Mouse (Mus musculus) heart, embryonic 13.5 days (tissue): ENCODE results near the gene Cenpo. TPM values are rescaled to one million over a fixed set of nuclear protein-coding genes. Genes with fewer than 3 reads are reported as not detected.

Experiments
- ATAC-seq: fragments of 200-750 bp; cut with Nextera tagmentation; 2 replicates; pipeline ENCODE4 v1.8.0; 2017; ENCODE audit warnings: moderate TSS enrichment; ENCODE audit not compliant: insufficient number of reproducible peaks, low FRiP score, low TSS enrichment; ENCODE audit errors: extremely low read depth
- H3K27ac ChIP-seq: fragments of 300-500 bp; sonication (generic); replicated peaks from 2 replicates; pipeline ENCODE4 v1.5.1; 2015; ENCODE audit warnings: moderate library complexity, mild to moderate bottlenecking, inconsistent platforms
- H3K27me3 ChIP-seq: fragments of 300-500 bp; sonication (generic); replicated peaks from 2 replicates; pipeline ENCODE4 v1.6.1; 2015; ENCODE audit warnings: mild to moderate bottlenecking, inconsistent platforms
- H3K36me3 ChIP-seq: fragments of 300-500 bp; sonication (generic); 2 replicates; pipeline ENCODE4 v1.6.1; 2015; ENCODE audit warnings: mild to moderate bottlenecking, inconsistent platforms
- H3K4me1 ChIP-seq: fragments of 300-500 bp; sonication (generic); 2 replicates; pipeline ENCODE4 v1.6.1; 2015; ENCODE audit warnings: inconsistent platforms
- H3K4me2 ChIP-seq: fragments of 300-500 bp; sonication (generic); 2 replicates; pipeline ENCODE4 v1.6.1; 2015; ENCODE audit warnings: inconsistent platforms, mild to moderate bottlenecking, moderate library complexity
- H3K4me3 ChIP-seq: fragments of 300-500 bp; sonication (generic); 2 replicates; pipeline ENCODE4 v1.5.1; 2015; ENCODE audit warnings: moderate library complexity, mild to moderate bottlenecking, inconsistent platforms
- H3K9ac ChIP-seq: fragments of 300-500 bp; sonication (generic); 2 replicates; pipeline ENCODE4 v1.6.1; 2015; ENCODE audit warnings: inconsistent platforms, mild to moderate bottlenecking, moderate library complexity
- H3K9me3 ChIP-seq: fragments of 300-500 bp; sonication (generic); 2 replicates; pipeline ENCODE4 v1.6.1; 2016; ENCODE audit warnings: inconsistent platforms
- WGBS: fragments of 180-500 bp; shearing (Covaris S2); methylation state at CpG from one replicate; pipeline ENCODE4 v1.1.7; 2015; ENCODE audit warnings: mixed read lengths; 5-methylcytosine and 5-hydroxymethylcytosine counted together
- polyA plus RNA-seq: library from polyadenylated mRNA; unstranded; fragments of >200 nt; fragmentation: Nextera tagmentation; extraction: Ambion mirVana; gene quantifications from 2 replicates; pipeline ENCODE4 v1.2.1, GENCODE M21; 2015

Cenpo gene
- polyA plus RNA-seq, 1 experiment from 2014 or later = 8.1 TPM

DNA sequence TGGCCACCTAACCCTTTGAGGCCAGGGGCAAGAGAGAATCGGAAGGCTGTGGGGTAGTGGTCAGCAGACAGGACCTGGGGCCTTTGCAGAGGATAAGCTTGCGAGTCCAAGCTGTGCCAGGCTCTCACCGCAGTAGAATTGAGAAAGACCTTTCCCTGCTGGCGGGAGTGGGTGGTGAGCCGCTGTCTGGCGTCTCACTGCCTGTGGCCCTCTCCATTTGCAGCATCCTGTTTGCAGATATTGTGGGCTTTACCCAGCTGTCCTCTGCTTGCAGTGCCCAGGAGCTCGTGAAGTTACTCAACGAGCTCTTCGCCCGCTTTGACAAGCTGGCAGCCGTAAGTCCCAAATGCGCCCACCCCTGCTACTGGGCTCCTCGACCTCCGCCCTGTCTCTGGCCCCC lies 39.5 kb downstream of the Cenpo start:
- no peak overlapping the region for H3K4me2 ChIP-seq
- peaks cover 21% of the 10 kb centered on the region for H3K36me3 ChIP-seq
- no peak overlapping the region for H3K9ac ChIP-seq
- 85% methylated on average over 14 of the region's 14 CpGs for WGBS
- no peak overlapping the region for H3K27ac ChIP-seq
- H3K4me3 ChIP-seq = no peak overlapping the region
- peaks cover 36% of the 10 kb centered on the region for H3K4me1 ChIP-seq
- no peaks in the 10 kb centered on the region for H3K9me3 ChIP-seq
- H3K27me3 ChIP-seq = no peaks in the 10 kb centered on the region
- ATAC-seq = no peak

DNA sequence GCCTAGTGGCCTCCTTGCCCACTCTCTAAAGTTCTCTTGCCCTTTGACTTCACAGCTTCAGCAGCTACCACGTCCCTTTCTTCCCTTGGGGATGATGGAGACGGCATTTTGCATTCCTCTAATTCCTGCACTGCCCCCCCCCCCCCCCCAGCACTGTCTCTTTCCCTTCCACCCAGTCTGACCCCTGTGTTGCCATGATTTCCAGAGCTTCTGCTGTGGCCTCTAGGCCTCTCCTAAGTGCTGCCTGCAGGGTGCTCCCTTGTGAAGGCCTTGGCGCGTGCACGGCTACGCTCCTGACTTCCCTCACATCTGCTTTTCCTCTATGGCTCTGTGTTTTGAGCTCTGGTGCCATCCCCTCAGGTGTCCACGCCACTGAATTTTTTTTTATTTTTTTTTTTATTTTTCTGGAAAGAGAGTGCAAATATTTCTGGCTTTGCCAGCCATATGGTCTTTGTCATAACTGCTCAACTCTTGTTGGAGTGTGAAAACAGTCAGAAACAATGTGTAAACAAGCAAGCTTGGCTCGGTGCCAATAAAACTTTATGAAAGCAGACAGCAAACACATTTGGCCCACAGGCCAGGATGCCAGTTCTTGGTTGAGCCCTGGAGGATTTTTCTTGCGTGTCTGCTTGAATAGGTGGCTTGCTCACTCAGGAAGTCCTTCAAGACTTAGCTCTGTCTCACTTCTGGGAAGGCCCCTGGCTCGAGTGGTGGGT lies 40.9 kb downstream of the Cenpo start:
- Histone ChIP-seq H3K4me2 (no peak overlapping the region), H3K9me3 (no peaks in the 10 kb centered on the region), H3K36me3 (peaks cover 15% of the 10 kb centered on the region; the same call in 1 of the 2 replicates), H3K27me3 (no peaks in the 10 kb centered on the region), H3K4me1 (peaks cover 49% of the 10 kb centered on the region), H3K27ac (no peak overlapping the region), H3K9ac (0 out of 2 replicates have a peak overlapping the region, but pooled peaks have one; percentile 8), H3K4me3 (no peak overlapping the region)
- 55% methylated on average over 10 of the region's 10 CpGs for WGBS
- no peak for ATAC-seq

DNA sequence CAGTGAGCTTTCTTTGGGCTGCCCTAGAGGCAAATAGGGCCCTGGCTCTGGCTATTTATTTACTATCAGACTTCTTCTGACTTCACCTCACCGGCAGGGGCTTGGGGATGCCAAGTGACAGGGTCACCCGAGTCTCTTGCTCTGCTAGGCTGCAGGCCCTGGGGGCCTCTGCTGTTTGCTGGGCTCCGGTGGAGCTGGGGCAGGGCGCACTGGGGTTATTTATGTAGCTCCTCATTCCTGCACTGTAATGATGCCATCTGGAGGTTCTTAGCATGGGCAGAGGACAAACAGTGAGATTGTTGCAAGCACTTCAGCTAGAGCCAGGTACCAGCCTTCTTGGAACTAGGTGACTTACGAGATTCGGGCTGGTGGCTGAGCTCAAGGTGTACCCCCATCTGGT lies 41.6 kb downstream of the Cenpo start:
- Histone ChIP-seq H3K27me3 (no peaks in the 10 kb centered on the region), H3K9ac (no peak overlapping the region), H3K36me3 (peaks cover 11% of the 10 kb centered on the region; the same call in 1 of the 2 replicates), H3K27ac (no peak overlapping the region), H3K4me2 (no peak overlapping the region), H3K4me3 (no peak overlapping the region), H3K4me1 (peaks cover 51% of the 10 kb centered on the region), H3K9me3 (no peaks in the 10 kb centered on the region)
- WGBS = 58% methylated on average over 6 of the region's 6 CpGs
- ATAC-seq = no peak

DNA sequence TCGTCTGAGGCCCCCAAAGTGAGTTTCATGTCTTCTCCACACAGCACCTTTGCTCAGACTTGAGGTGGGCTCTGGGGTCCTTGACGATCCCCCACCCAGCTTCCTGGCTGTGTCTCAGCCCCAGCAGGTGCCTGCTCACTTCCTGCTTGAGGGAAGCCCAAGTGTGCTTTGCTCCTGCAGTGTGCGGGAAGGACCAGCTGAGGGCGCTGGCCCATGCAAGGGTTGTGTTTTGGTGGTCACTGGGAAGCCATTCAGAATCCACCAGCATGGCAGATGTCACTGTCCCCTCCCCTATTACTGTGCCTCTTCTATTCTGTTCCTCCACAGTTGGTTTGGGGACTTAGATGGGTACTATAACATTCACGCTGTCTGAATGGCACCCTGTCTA lies 45.0 kb downstream of the Cenpo start:
- Histone ChIP-seq H3K4me1 (peaks cover 50% of the 10 kb centered on the region), H3K36me3 (no peaks in the 10 kb centered on the region), H3K4me3 (no peak overlapping the region), H3K9ac (no peak overlapping the region), H3K9me3 (no peaks in the 10 kb centered on the region), H3K4me2 (no peak overlapping the region), H3K27me3 (no peaks in the 10 kb centered on the region), H3K27ac (no peak overlapping the region)
- no peak for ATAC-seq
- 51% methylated on average over 5 of the region's 5 CpGs for WGBS

DNA sequence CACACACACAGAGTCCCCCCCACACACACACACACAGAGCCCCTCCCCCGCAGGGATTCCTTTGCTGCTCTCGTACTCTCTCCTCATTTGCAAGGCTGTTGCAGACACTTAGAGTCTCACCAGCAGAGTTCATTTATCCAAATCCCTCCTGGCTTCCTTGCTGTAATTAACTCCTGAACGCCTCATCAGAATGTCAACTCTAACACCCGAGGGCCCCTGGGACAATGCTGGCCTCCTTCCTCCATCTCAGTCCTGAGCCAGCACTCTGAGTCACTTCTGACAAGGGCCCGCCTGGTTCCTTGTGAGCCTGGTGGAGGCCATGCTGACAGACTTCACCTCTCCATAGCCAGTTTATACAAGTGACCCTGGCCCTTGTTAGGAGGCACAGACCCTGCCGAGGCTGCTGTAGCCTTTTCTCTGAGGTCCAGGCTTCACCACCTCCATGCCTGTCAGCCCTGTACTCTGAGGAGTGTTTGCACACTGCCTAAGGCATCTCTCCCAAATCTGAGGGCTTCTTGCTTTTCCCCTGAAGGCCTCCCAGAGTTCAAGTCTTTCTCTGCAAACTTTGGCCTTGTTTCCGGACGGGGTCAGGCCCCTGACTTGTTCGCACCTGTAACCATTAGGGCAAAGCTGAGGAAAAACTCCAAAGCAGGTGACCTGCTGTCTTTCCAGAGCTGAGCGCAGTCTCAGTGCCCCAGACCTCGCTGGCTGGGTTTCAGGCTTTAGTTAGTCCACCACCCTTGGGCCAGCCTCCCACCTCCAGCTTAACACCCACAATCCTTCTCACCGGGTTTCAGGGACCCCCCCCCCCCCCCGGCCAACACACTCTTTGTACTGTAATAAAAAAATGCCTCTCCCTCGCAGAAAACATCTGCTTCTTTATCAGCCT lies 45.7 kb downstream of the Cenpo start:
- Histone ChIP-seq H3K4me2 (no peak overlapping the region), H3K9ac (no peak overlapping the region), H3K4me3 (no peak overlapping the region), H3K4me1 (peaks cover 43% of the 10 kb centered on the region), H3K27ac (peak overlapping the region; percentile 64), H3K27me3 (no peaks in the 10 kb centered on the region), H3K9me3 (no peaks in the 10 kb centered on the region), H3K36me3 (no peaks in the 10 kb centered on the region)
- ATAC-seq = peak; percentile 51; the same call in 1 of the 2 replicates
- 37% methylated on average over 14 of the region's 14 CpGs for WGBS

DNA sequence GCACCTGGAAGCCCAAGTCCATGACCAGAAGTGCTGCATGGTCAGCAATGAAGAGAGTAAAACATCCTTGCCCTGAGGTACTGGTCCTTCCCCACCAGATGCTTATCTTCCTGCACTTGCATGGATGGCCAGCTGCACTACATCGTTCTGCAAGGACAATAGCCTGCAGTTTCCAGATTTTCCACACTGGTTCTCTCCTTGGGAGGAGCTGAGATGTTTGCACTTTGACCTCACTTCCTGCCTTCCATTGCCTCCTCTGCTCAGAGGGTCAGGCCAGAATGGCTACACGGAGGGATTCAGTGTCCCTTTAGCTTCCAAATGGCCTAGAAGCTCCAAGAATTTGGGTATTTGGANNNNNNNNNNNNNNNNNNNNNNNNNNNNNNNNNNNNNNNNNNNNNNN lies 49.4 kb downstream of the Cenpo start:
- H3K27me3 ChIP-seq = no peaks in the 10 kb centered on the region
- no peak overlapping the region for H3K4me2 ChIP-seq
- no peak overlapping the region for H3K9ac ChIP-seq
- H3K4me3 ChIP-seq = no peak overlapping the region
- 49% methylated on average over 2 of the region's 2 CpGs for WGBS
- no peak for ATAC-seq
- H3K4me1 ChIP-seq = peaks cover 17% of the 10 kb centered on the region
- H3K36me3 ChIP-seq = 0 out of 2 replicates have a peak, but pooled peaks cover 2% of the 10 kb centered on the region
- no peak overlapping the region for H3K27ac ChIP-seq
- H3K9me3 ChIP-seq = no peaks in the 10 kb centered on the region

DNA sequence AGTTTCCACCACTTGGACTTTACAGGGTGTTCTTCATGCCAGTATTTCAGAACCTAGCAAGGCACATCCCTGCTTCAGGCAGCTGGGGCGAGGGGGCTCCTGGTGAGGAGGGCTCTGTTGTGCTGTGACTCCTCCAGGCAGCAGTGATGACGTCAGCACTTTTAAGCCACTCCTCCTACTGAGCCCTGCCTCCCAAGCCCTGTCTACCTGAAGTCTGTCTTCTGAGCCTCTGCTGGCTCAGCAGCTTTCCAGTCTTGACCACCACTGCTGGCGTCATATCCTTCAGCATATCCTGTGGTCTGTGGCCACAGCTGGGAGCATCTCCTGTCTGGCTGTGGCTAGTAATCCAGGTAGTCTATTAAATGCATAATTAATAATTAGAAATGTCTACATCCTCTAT lies 53.6 kb downstream of the Cenpo start:
- 0 out of 2 replicates have a peak, but pooled peaks cover 5% of the 10 kb centered on the region for H3K4me1 ChIP-seq
- H3K27ac ChIP-seq = no peak overlapping the region
- 60% methylated on average over 3 of the region's 3 CpGs for WGBS
- H3K27me3 ChIP-seq = no peaks in the 10 kb centered on the region
- H3K4me3 ChIP-seq = no peak overlapping the region
- no peaks in the 10 kb centered on the region for H3K9me3 ChIP-seq
- no peak overlapping the region for H3K9ac ChIP-seq
- ATAC-seq = no peak
- no peak overlapping the region for H3K4me2 ChIP-seq
- 0 out of 2 replicates have a peak, but pooled peaks cover 2% of the 10 kb centered on the region for H3K36me3 ChIP-seq

DNA sequence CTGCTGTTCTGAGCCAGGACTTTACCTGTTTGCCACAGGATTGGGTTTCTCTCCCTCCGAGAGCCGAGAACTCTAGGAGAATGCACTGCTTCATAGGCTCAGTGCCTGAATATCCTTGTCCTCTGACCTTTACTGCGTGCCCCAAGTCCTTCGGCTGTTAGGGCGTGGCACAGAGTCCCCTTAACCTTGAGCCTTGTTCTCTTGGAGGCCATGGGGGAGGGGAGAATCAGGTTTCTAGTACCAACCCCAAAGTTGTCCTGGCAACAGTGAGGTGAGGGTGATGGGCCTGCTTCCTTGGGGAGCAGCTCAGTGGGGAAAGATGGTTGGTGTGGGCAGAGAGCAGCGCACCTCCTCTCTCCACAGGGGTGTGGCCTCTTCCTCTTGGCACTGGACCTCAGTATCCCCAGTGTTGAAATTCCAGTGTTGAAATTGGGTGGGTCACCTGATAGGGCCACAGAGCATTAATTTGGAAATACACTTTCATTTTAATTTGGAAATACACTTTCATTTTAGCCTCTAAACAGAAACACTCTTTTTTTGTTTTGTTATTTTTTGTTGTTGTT lies 54.3 kb downstream of the Cenpo start:
- no peak overlapping the region for H3K9ac ChIP-seq
- WGBS = 80% methylated on average over 6 of the region's 6 CpGs

DNA sequence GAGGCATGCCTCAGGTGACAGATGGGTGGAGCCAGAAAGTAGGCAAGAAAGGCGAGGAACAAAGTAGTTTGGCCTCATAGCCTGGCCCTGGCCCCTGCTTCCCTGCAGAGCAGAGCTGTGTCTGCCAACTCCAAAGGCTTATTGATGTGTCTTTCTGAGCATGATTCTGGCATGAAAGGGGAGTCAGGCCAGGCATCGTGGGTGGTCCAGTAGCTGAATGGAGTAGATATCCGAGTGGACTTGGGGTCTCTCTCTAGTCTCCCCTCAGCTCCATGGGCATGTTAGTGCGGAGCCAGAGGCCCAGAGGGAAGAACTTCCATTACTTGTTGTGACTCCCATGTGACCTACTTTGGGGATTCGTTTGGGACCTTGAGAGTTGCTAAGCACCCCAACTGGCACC lies 55.3 kb downstream of the Cenpo start:
- Histone ChIP-seq H3K4me1 (0 out of 2 replicates have a peak, but pooled peaks cover 5% of the 10 kb centered on the region), H3K9ac (no peak overlapping the region), H3K4me3 (no peak overlapping the region), H3K36me3 (0 out of 2 replicates have a peak, but pooled peaks cover 2% of the 10 kb centered on the region), H3K9me3 (no peaks in the 10 kb centered on the region), H3K27ac (no peak overlapping the region), H3K4me2 (no peak overlapping the region), H3K27me3 (no peaks in the 10 kb centered on the region)
- ATAC-seq = no peak
- 66% methylated on average over 5 of the region's 5 CpGs for WGBS

More for the DNA sequence above, 54.3 kb downstream of the Cenpo start:
- Histone ChIP-seq H3K4me2 (no peak overlapping the region), H3K27me3 (no peaks in the 10 kb centered on the region), H3K9me3 (no peaks in the 10 kb centered on the region), H3K4me3 (no peak overlapping the region), H3K4me1 (0 out of 2 replicates have a peak, but pooled peaks cover 5% of the 10 kb centered on the region), H3K36me3 (0 out of 2 replicates have a peak, but pooled peaks cover 2% of the 10 kb centered on the region), H3K27ac (no peak overlapping the region)
- no peak for ATAC-seq

DNA sequence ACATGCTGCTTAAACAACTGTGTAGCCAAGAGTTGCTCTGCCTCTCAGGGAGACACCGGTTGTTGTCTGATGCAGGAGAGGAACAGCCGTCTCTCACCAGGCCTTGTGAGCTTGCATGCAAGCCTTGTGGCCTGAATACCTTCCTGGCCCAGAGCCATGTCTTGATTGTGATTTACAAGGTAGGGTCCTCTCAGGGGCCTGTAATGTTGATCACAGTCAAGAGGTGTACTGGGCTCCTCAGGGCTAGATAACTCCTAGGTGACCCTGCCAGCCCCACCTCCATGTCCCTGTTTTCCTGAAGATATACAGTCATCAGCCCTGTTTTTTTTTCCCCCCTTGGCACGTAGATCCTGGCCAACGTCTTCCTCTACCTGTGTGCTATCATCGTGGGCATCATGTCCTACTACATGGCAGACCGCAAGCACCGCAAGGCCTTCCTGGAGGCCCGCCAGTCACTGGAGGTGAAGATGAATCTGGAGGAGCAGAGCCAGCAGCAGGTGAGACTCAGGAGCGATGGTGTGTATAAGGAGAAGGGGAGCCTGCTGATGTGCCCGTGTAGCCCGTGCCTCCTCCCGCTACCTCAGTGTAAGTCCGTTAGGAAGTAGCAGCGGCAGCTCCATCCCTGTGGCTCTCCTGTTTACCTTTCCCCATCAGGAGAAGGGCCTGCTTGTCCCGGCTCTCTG lies 60.8 kb downstream of the Cenpo start:
- Histone ChIP-seq H3K36me3 (no peaks in the 10 kb centered on the region), H3K4me1 (no peaks in the 10 kb centered on the region), H3K27me3 (no peaks in the 10 kb centered on the region), H3K27ac (no peak overlapping the region), H3K4me2 (no peak overlapping the region), H3K4me3 (no peak overlapping the region), H3K9ac (no peak overlapping the region), H3K9me3 (no peaks in the 10 kb centered on the region)
- no peak for ATAC-seq
- 84% methylated on average over 15 of the region's 15 CpGs for WGBS

DNA sequence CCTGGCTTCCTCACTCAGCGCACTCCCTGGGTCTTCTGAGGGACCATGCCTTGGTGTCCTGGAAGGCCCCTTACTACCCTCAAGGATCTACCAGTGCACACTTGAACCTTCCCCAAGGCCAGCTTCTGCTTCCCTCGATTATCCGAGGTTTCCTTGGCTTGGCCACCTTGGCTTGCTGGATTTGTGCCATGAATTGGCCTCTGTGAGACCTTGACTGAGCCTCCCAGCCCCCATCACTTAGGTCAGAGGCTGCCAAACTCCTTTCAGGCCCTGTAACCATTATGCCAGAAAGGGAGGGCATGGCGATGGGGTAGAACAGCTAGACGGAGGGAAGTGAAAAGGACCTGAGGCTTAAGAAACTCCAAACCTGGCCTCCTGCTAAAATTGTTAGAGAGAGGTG lies 64.5 kb downstream of the Cenpo start:
- H3K27ac ChIP-seq = no peak overlapping the region
- no peaks in the 10 kb centered on the region for H3K36me3 ChIP-seq
- ATAC-seq = no peak
- H3K9me3 ChIP-seq = no peaks in the 10 kb centered on the region
- H3K27me3 ChIP-seq = no peaks in the 10 kb centered on the region
- no peak overlapping the region for H3K4me2 ChIP-seq
- H3K4me1 ChIP-seq = no peaks in the 10 kb centered on the region
- H3K4me3 ChIP-seq = no peak overlapping the region
- 85% methylated on average over 5 of the region's 5 CpGs for WGBS
- H3K9ac ChIP-seq = no peak overlapping the region
